Mouse (Mus musculus) neural tube, embryonic 10.5 days (tissue): Measurements from ENCODE around the gene Frmd4b.

ENCODE experiments used
- DNase-seq: peaks from one replicate; pipeline ENCODE4 v3.0.0-alpha.2; 2017; ENCODE audit warnings: low spot score; ENCODE audit errors: extremely low spot score

Frmd4b gene

GRCm38 (mm10) chr6:97478981-97479860, 138.1 kb downstream of the Frmd4b start:
- no peak for DNase-seq

GRCm38 (mm10) chr6:97473672-97474071, 143.7 kb downstream of the Frmd4b start:
- DNase-seq, result no peak

GRCm38 (mm10) chr6:97472873-97473550, 144.3 kb downstream of the Frmd4b start:
- DNase-seq, result no peak

GRCm38 (mm10) chr6:97463898-97464524, 153.3 kb downstream of the Frmd4b start:
- DNase-seq, result peak; percentile 21

GRCm38 (mm10) chr6:97462421-97462820, 154.9 kb downstream of the Frmd4b start:
- no peak for DNase-seq

- DNase-seq, result no peak
Observed at GRCm38 (mm10) chr6:97459112-97459511, 158.2 kb downstream of the Frmd4b start.

GRCm38 (mm10) chr6:97458358-97458757, 159.0 kb downstream of the Frmd4b start:
- no peak for DNase-seq

- DNase-seq, result no peak
Observed at GRCm38 (mm10) chr6:97457954-97458353, 159.4 kb downstream of the Frmd4b start.

- no peak for DNase-seq
Observed at GRCm38 (mm10) chr6:97457210-97457609, 160.1 kb downstream of the Frmd4b start.

GRCm38 (mm10) chr6:97452223-97452622, 165.1 kb downstream of the Frmd4b start:
- no peak for DNase-seq

- no peak for DNase-seq
Observed at GRCm38 (mm10) chr6:97449806-97450205, 167.5 kb downstream of the Frmd4b start.

- no peak for DNase-seq
Observed at GRCm38 (mm10) chr6:97447020-97447419, 170.3 kb downstream of the Frmd4b start.

GRCm38 (mm10) chr6:97444145-97444544, 173.2 kb downstream of the Frmd4b start:
- DNase-seq, result no peak

- no peak for DNase-seq
Observed at GRCm38 (mm10) chr6:97443522-97443921, 173.8 kb downstream of the Frmd4b start.

- no peak for DNase-seq
Observed at GRCm38 (mm10) chr6:97441357-97441756, 176.0 kb downstream of the Frmd4b start.

GRCm38 (mm10) chr6:97438918-97439645, 178.3 kb downstream of the Frmd4b start:
- DNase-seq, result no peak

- DNase-seq, result no peak
Observed at GRCm38 (mm10) chr6:97434753-97435152, 182.6 kb downstream of the Frmd4b start.

GRCm38 (mm10) chr6:97431309-97432004, 185.9 kb downstream of the Frmd4b start:
- DNase-seq, result no peak

GRCm38 (mm10) chr6:97430519-97430918, 186.8 kb downstream of the Frmd4b start:
- no peak for DNase-seq

GRCm38 (mm10) chr6:97429688-97430343, 187.5 kb downstream of the Frmd4b start:
- DNase-seq, result no peak
